Mouse (Mus musculus) MEL (cell line): ENCODE data around the gene Anxa4. TPM values are rescaled to one million over a fixed set of nuclear protein-coding genes. Genes with fewer than 3 reads are reported as not detected.

ENCODE experiments used
- DNase-seq: peaks from one replicate; pipeline ENCODE4 v3.0.0; 2011; ENCODE audit warnings: low read depth, low spot score
- H3K27ac ChIP-seq: 2 replicates; pipeline ENCODE4 v1.5.1; 2012; ENCODE audit warnings: low read depth, mild to moderate bottlenecking, control low read depth, low read length, moderate library complexity; ENCODE audit not compliant: control insufficient read depth
- H3K27me3 ChIP-seq, 2 experiments: fragments of 150-350 bp in 1 of 2; sonication (generic) in 1 of 2; 2 replicates each; pipeline ENCODE4 v1.6.1; 2012; ENCODE audit warnings: low read length in 2 of 2, mild to moderate bottlenecking in 2 of 2, improper control_type of control experiment in 1 of 2, moderate library complexity in 1 of 2; ENCODE audit not compliant: insufficient read depth in 2 of 2, control insufficient read depth in 1 of 2
- H3K36me3 ChIP-seq, 2 experiments: 2 replicates each; pipeline ENCODE4 v1.6.1; 2012 to 2014; ENCODE audit warnings: low read length in 2 of 2, improper control_type of control experiment in 1 of 2, inconsistent platforms in 1 of 2, mild to moderate bottlenecking in 1 of 2; ENCODE audit not compliant: insufficient read depth in 2 of 2, control insufficient read depth in 1 of 2
- H3K4me1 ChIP-seq, 2 experiments: fragments of 150-350 bp in 1 of 2; sonication (generic) in 1 of 2; 2 replicates each; pipeline ENCODE4 v1.6.1; 2012; ENCODE audit warnings: low read length in 2 of 2, improper control_type of control experiment in 1 of 2, mild to moderate bottlenecking in 1 of 2; ENCODE audit not compliant: insufficient read depth in 2 of 2, control insufficient read depth in 1 of 2
- H3K4me3 ChIP-seq, 2 experiments: fragments of 150-350 bp in 1 of 2; sonication (generic) in 1 of 2; 2 replicates each; pipeline ENCODE4 v1.5.1; 2012; ENCODE audit warnings: low read depth in 2 of 2, low read length in 2 of 2, mild to moderate bottlenecking in 2 of 2, moderate library complexity in 2 of 2, control low read depth in 1 of 2, improper control_type of control experiment in 1 of 2; ENCODE audit not compliant: control insufficient read depth in 1 of 2, insufficient read depth in 1 of 2
- H3K79me2 ChIP-seq: 2 replicates; pipeline ENCODE4 v1.6.1; 2012; ENCODE audit warnings: mild to moderate bottlenecking, low read length, moderate library complexity; ENCODE audit not compliant: control insufficient read depth, poor library complexity, insufficient read depth
- H3K9ac ChIP-seq: 2 replicates; pipeline ENCODE4 v1.6.1; 2012; ENCODE audit warnings: low read depth, mild to moderate bottlenecking, control low read depth, low read length, moderate library complexity; ENCODE audit not compliant: control insufficient read depth, poor library complexity, severe bottlenecking
- H3K9me3 ChIP-seq: fragments of 150-350 bp; sonication (generic); replicated peaks from 2 replicates; pipeline ENCODE4 v1.6.1; 2012; ENCODE audit warnings: mild to moderate bottlenecking, low read length, improper control_type of control experiment, moderate library complexity; ENCODE audit not compliant: insufficient read depth
- BHLHE40 ChIP-seq: IDR thresholded peaks from 2 replicates; pipeline ENCODE4 v1.6.1; 2012; ENCODE audit warnings: low read depth, mild to moderate bottlenecking, inconsistent platforms, low read length, improper control_type of control experiment, borderline replicate concordance
- CHD1 ChIP-seq: IDR thresholded peaks from 2 replicates; pipeline ENCODE4 v1.6.1; 2012; ENCODE audit warnings: low read depth, mild to moderate bottlenecking, inconsistent platforms, low read length, improper control_type of control experiment
- CTCF ChIP-seq, 3 experiments: IDR thresholded peaks in 2 of 3; conservative IDR thresholded peaks in 1 of 3; 2 replicates each; pipeline ENCODE4 v1.5.1; 2011 to 2012; ENCODE audit warnings: low read length in 3 of 3, low read depth in 2 of 3, mild to moderate bottlenecking in 2 of 3, improper control_type of control experiment in 1 of 3, inconsistent platforms in 1 of 3, mixed read lengths in 1 of 3, moderate library complexity in 1 of 3; ENCODE audit not compliant: control insufficient read depth in 1 of 3, insufficient read depth in 1 of 3, poor library complexity in 1 of 3, severe bottlenecking in 1 of 3
- E2F4 ChIP-seq: IDR thresholded peaks from 2 replicates; pipeline ENCODE4 v1.6.1; 2011; ENCODE audit warnings: low read depth, low read length, improper control_type of control experiment, borderline replicate concordance
- EP300 ChIP-seq, 2 experiments: IDR thresholded peaks; 2 replicates each; pipeline ENCODE4 v1.6.1; 2011; ENCODE audit warnings: improper control_type of control experiment in 2 of 2, low read length in 2 of 2, low read depth in 1 of 2, mild to moderate bottlenecking in 1 of 2
- ETS1 ChIP-seq: IDR thresholded peaks from 2 replicates; pipeline ENCODE4 v1.6.1; 2012; ENCODE audit warnings: low read depth, mild to moderate bottlenecking, inconsistent platforms, low read length, improper control_type of control experiment, moderate library complexity
- GATA1 ChIP-seq: IDR thresholded peaks from 2 replicates; pipeline ENCODE4 v1.6.1; 2011; ENCODE audit warnings: low read depth, low read length, improper control_type of control experiment
- JUND ChIP-seq: IDR thresholded peaks from 2 replicates; pipeline ENCODE4 v1.6.1; 2011; ENCODE audit warnings: low read depth, mild to moderate bottlenecking, improper control_type of control experiment, low read length
- KAT2A ChIP-seq: conservative IDR thresholded peaks from 2 replicates; pipeline ENCODE4 v1.6.1; 2012; ENCODE audit warnings: low read depth, low read length, improper control_type of control experiment, inconsistent platforms
- MAX ChIP-seq: IDR thresholded peaks from 2 replicates; pipeline ENCODE4 v1.6.1; 2011; ENCODE audit warnings: low read length, improper control_type of control experiment
- MAZ ChIP-seq: IDR thresholded peaks from 2 replicates; pipeline ENCODE4 v1.6.1; 2012; ENCODE audit warnings: low read depth, mild to moderate bottlenecking, inconsistent platforms, low read length, improper control_type of control experiment
- MEF2A ChIP-seq: IDR thresholded peaks from 2 replicates; pipeline ENCODE4 v1.6.1; 2014; ENCODE audit warnings: low read depth, mild to moderate bottlenecking, inconsistent platforms, low read length, improper control_type of control experiment; ENCODE audit not compliant: poor library complexity, insufficient replicate concordance, severe bottlenecking; ENCODE audit errors: extremely low read depth
- MYB ChIP-seq: IDR thresholded peaks from 2 replicates; pipeline ENCODE4 v1.6.1; 2011; ENCODE audit warnings: mild to moderate bottlenecking, low read depth, low read length, improper control_type of control experiment
- MYC ChIP-seq: IDR thresholded peaks from 2 replicates; pipeline ENCODE4 v1.6.1; 2011; ENCODE audit warnings: low read depth, mild to moderate bottlenecking, low read length, improper control_type of control experiment, moderate library complexity
- NRF1 ChIP-seq: IDR thresholded peaks from 2 replicates; pipeline ENCODE4 v1.6.1; 2014; ENCODE audit warnings: low read depth, mild to moderate bottlenecking, inconsistent platforms, low read length, improper control_type of control experiment, moderate library complexity; ENCODE audit not compliant: poor library complexity, insufficient read depth, severe bottlenecking
- POLR2A ChIP-seq, 2 experiments: IDR thresholded peaks; 2 replicates each; pipeline ENCODE4 v1.6.1; 2011 to 2012; ENCODE audit warnings: low read length in 2 of 2, mild to moderate bottlenecking in 2 of 2, control low read depth in 1 of 2, improper control_type of control experiment in 1 of 2, low read depth in 1 of 2, moderate library complexity in 1 of 2; ENCODE audit not compliant: control insufficient read depth in 1 of 2, insufficient read depth in 1 of 2, poor library complexity in 1 of 2
- POLR2AphosphoS2 ChIP-seq: IDR thresholded peaks from 2 replicates; pipeline ENCODE4 v1.6.1; 2011; ENCODE audit warnings: low read length, improper control_type of control experiment
- POLR2AphosphoS5 ChIP-seq: IDR thresholded peaks from 2 replicates; pipeline ENCODE4 v1.6.1; 2012; ENCODE audit warnings: low read depth, borderline replicate concordance, mild to moderate bottlenecking, inconsistent platforms, low read length, moderate library complexity, mixed read lengths
- RAD21 ChIP-seq: IDR thresholded peaks from 2 replicates; pipeline ENCODE4 v1.6.1; 2011; ENCODE audit warnings: mild to moderate bottlenecking, low read depth, low read length, improper control_type of control experiment
- RCOR1 ChIP-seq: IDR thresholded peaks from 2 replicates; pipeline ENCODE4 v1.6.1; 2012; ENCODE audit warnings: low read depth, mild to moderate bottlenecking, inconsistent platforms, low read length, improper control_type of control experiment
- SIN3A ChIP-seq: IDR thresholded peaks from 2 replicates; pipeline ENCODE4 v1.6.1; 2012; ENCODE audit warnings: low read length, improper control_type of control experiment, inconsistent platforms
- SMC3 ChIP-seq: IDR thresholded peaks from 2 replicates; pipeline ENCODE4 v1.6.1; 2011; ENCODE audit warnings: low read depth, low read length, improper control_type of control experiment
- TAL1 ChIP-seq: IDR thresholded peaks from 2 replicates; pipeline ENCODE4 v1.6.1; 2012; ENCODE audit warnings: mild to moderate bottlenecking, inconsistent platforms, low read length, moderate library complexity, mixed read lengths
- TBP ChIP-seq: IDR thresholded peaks from 2 replicates; pipeline ENCODE4 v1.8.0; 2011; ENCODE audit warnings: low read depth, low read length, improper control_type of control experiment
- TCF12 ChIP-seq: IDR thresholded peaks from 2 replicates; pipeline ENCODE4 v1.6.1; 2014; ENCODE audit warnings: low read depth, mild to moderate bottlenecking, inconsistent platforms, low read length, improper control_type of control experiment, moderate library complexity
- UBTF ChIP-seq: IDR thresholded peaks from 2 replicates; pipeline ENCODE4 v1.6.1; 2012; ENCODE audit warnings: low read depth, mild to moderate bottlenecking, inconsistent platforms, low read length, improper control_type of control experiment, moderate library complexity, borderline replicate concordance; ENCODE audit not compliant: insufficient read depth
- USF1 ChIP-seq: IDR thresholded peaks from 2 replicates; pipeline ENCODE4 v1.6.1; 2014; ENCODE audit warnings: low read depth, mild to moderate bottlenecking, inconsistent platforms, low read length, improper control_type of control experiment, moderate library complexity
- USF2 ChIP-seq, 2 experiments: IDR thresholded peaks; 2 replicates each; pipeline ENCODE4 v1.6.1; 2011 to 2012; ENCODE audit warnings: improper control_type of control experiment in 2 of 2, low read length in 2 of 2, borderline replicate concordance in 1 of 2, inconsistent platforms in 1 of 2, low read depth in 1 of 2, mild to moderate bottlenecking in 1 of 2; ENCODE audit not compliant: insufficient read depth in 1 of 2
- ZC3H11A ChIP-seq: IDR thresholded peaks from 2 replicates; pipeline ENCODE4 v1.6.1; 2012; ENCODE audit warnings: low read depth, mild to moderate bottlenecking, inconsistent platforms, low read length, improper control_type of control experiment
- ZKSCAN1 ChIP-seq: IDR thresholded peaks from 2 replicates; pipeline ENCODE4 v1.6.1; 2012; ENCODE audit warnings: low read depth, mild to moderate bottlenecking, inconsistent platforms, low read length, improper control_type of control experiment, moderate library complexity
- ZNF384 ChIP-seq: IDR thresholded peaks from 2 replicates; pipeline ENCODE4 v1.6.1; 2012; ENCODE audit warnings: low read depth, mild to moderate bottlenecking, inconsistent platforms, low read length, improper control_type of control experiment
- polyA plus RNA-seq, 2 experiments: library from polyadenylated mRNA; stranded (reverse) in 1 of 2; unstranded in 1 of 2; fragments of >175 nt in 1 of 2; fragments of >200 nt in 1 of 2; gene quantifications; 2 replicates each; pipeline versions ENCODE4 v1.2.1 to v1.2.4; 2012; ENCODE audit warnings: low replicate concordance in 2 of 2, low read depth in 1 of 2; ENCODE audit not compliant: insufficient read length in 2 of 2, insufficient read depth in 1 of 2, missing spikeins in 1 of 2
- total RNA-seq: library from RNA; depleted of rRNA; stranded (reverse); fragments of 300-350 nt; gene quantifications from 2 replicates; pipeline ENCODE4 v1.2.3, GENCODE M21; 2012

The Anxa4 gene
- total and polyA plus RNA-seq, 3 experiments = 31.1 to 176 (median 53.6) TPM

GRCm38 (mm10) chr6:86788242-86788641 is 5.1 kb downstream of the Anxa4 start:
- Histone ChIP-seq H3K27ac (no peak overlapping the region), H3K36me3 (peaks cover 0 to 12% of the 10 kb centered on the region in 2 experiments; a peak in 2 of 4 replicates), H3K9me3 (no peaks in the 10 kb centered on the region), H3K9ac (no peak overlapping the region), H3K27me3 (no peaks in the 10 kb centered on the region), H3K79me2 (no peaks in the 10 kb centered on the region), H3K4me1 (peaks cover 19 to 22% of the 10 kb centered on the region in 2 experiments), H3K4me3 (no peak overlapping the region)
- TF ChIP-seq USF2 (IDR thresholded peaks at IDR 0.05; ENCODE audit: borderline replicate concordance in 1 of 2, insufficient read depth in 1 of 2, low read depth in 1 of 2, low read length in 2 of 2) = no peak
- no peak for TF ChIP-seq BHLHE40
- TF ChIP-seq EP300 (IDR thresholded peaks at IDR 0.05; ENCODE audit: low read depth in 1 of 2, low read length in 2 of 2) = no peak
- no peak for TF ChIP-seq ZC3H11A
- TF ChIP-seq MYB = no peak
- no peak for TF ChIP-seq CHD1
- TF ChIP-seq POLR2AphosphoS2 = no peak
- no peak for TF ChIP-seq SMC3
- no peak for TF ChIP-seq ZNF384
- TF ChIP-seq TCF12 = no peak
- no peak for TF ChIP-seq MYC
- TF ChIP-seq POLR2A (IDR thresholded peaks at IDR 0.05; ENCODE audit: control insufficient read depth in 1 of 2, insufficient read depth in 1 of 2, low read depth in 1 of 2, low read length in 2 of 2, poor library complexity in 1 of 2) = no peak
- TF ChIP-seq USF1 = no peak
- TF ChIP-seq ETS1 = no peak
- TF ChIP-seq MAX = no peak
- no peak for TF ChIP-seq JUND
- DNase-seq = no peak

- TF ChIP-seq POLR2AphosphoS5 (no peak), GATA1 (no peak), UBTF (no peak), ZKSCAN1 (no peak), POLR2A (IDR thresholded peaks at IDR 0.05; ENCODE audit: control insufficient read depth in 1 of 2, insufficient read depth in 1 of 2, low read depth in 1 of 2, low read length in 2 of 2, poor library complexity in 1 of 2) (no peak), SIN3A (no peak), MEF2A (no peak), NRF1 (no peak), SMC3 (no peak), BHLHE40 (no peak), MAZ (no peak), RCOR1 (no peak), E2F4 (no peak), TBP (no peak), KAT2A (no peak), CTCF (IDR thresholded peaks at IDR 0.05 in 2 of 3, conservative IDR thresholded peaks at IDR 0.05 in 1 of 3; ENCODE audit: control insufficient read depth in 1 of 3, insufficient read depth in 1 of 3, low read depth in 2 of 3, low read length in 3 of 3, poor library complexity in 1 of 3, severe bottlenecking in 1 of 3) (no peak), RAD21 (no peak), ETS1 (no peak), TAL1 (no peak), USF1 (no peak)
Observed at GRCm38 (mm10) chr6:86786545-86786944, 6.8 kb downstream of the Anxa4 start.

More at GRCm38 (mm10) chr6:86786545-86786944, 6.8 kb downstream of the Anxa4 start:
- DNase-seq = no peak
- Histone ChIP-seq H3K4me1 (peaks cover 10 to 17% of the 10 kb centered on the region in 2 experiments), H3K9ac (no peak overlapping the region), H3K36me3 (peaks cover 0 to 13% of the 10 kb centered on the region in 2 experiments; a peak in 2 of 4 replicates), H3K9me3 (no peaks in the 10 kb centered on the region), H3K27me3 (no peaks in the 10 kb centered on the region), H3K79me2 (no peaks in the 10 kb centered on the region), H3K27ac (no peak overlapping the region), H3K4me3 (no peak overlapping the region)
